Mouse (Mus musculus) brain, embryonic 14.5 days (tissue): ENCODE data around the gene Crtac1.

Source experiments
- CTCF ChIP-seq: fragments of 200-500 bp; IDR thresholded peaks from 2 replicates; pipeline ENCODE4 v1.5.1; 2012; ENCODE audit warnings: inconsistent platforms, mild to moderate bottlenecking, moderate library complexity, borderline replicate concordance; ENCODE audit not compliant: insufficient read depth, insufficient read length; ENCODE audit errors: extremely low read depth
- POLR2A ChIP-seq: fragments of 200-500 bp; IDR thresholded peaks from 2 replicates; pipeline ENCODE4 v1.6.1; 2012; ENCODE audit warnings: mild to moderate bottlenecking, inconsistent platforms, borderline replicate concordance; ENCODE audit not compliant: poor library complexity, insufficient read depth, insufficient read length, severe bottlenecking; ENCODE audit errors: extremely low read depth

DNA sequence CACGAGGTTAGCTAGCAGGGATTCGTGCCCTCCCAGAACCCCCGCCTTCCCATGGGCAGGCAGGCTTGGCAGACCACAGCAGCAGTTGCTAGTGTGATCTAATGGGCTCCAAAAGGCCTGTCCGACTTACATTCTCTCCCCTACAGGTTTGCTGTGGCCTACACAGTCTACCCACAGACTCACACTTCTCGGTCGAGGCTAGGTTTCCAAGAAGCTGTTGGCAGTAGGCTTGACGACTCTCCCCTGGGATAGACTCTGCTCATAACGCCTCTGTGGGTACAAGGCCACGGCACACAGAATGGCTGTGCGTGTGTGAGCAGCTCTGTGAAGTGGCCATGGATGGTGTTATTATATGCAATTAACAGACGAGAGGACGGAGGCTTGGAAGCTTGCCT lies 174.3 kb downstream of the Crtac1 start:
- TF ChIP-seq POLR2A = no peak
- TF ChIP-seq CTCF = no peak
